Mouse (Mus musculus) olfactory bulb, adult 2 months (tissue): ENCODE data around the gene Scn10a. TPM values are rescaled to one million over a fixed set of nuclear protein-coding genes. Genes with fewer than 3 reads are reported as not detected.

Source experiments
- H3K27ac ChIP-seq: fragments of 200-500 bp; 2 replicates; pipeline ENCODE4 v1.5.1; 2012; ENCODE audit warnings: low read depth, low read length; ENCODE audit not compliant: insufficient read depth
- H3K4me1 ChIP-seq: fragments of 200-500 bp; 2 replicates; pipeline ENCODE4 v1.6.1; 2012; ENCODE audit warnings: low read length; ENCODE audit not compliant: control insufficient read depth, insufficient read depth
- H3K4me3 ChIP-seq: fragments of 200-500 bp; 2 replicates; pipeline ENCODE4 v1.5.1; 2012; ENCODE audit warnings: mild to moderate bottlenecking, low read depth, low read length, moderate library complexity; ENCODE audit not compliant: insufficient read depth
- CTCF ChIP-seq: fragments of 200-500 bp; IDR thresholded peaks from 2 replicates; pipeline ENCODE4 v1.5.1; 2012; ENCODE audit warnings: low read depth, mild to moderate bottlenecking, low read length, moderate library complexity; ENCODE audit not compliant: insufficient read depth
- POLR2A ChIP-seq: fragments of 200-500 bp; IDR thresholded peaks from 2 replicates; pipeline ENCODE4 v1.6.1; 2012; ENCODE audit warnings: mild to moderate bottlenecking, low read depth, low read length, moderate library complexity; ENCODE audit not compliant: insufficient read depth
- WGBS: fragments of 180-500 bp; shearing (Covaris S2); methylation state at CpG from one replicate; pipeline ENCODE4 v1.1.7; 2018; 5-methylcytosine and 5-hydroxymethylcytosine counted together
- polyA plus RNA-seq: library from polyadenylated mRNA; stranded (reverse); fragments of >200 nt; gene quantifications from 2 replicates; pipeline ENCODE4 v1.2.4, GENCODE M21; 2012; ENCODE audit warnings: low replicate concordance; ENCODE audit not compliant: missing spikeins, insufficient read depth, insufficient read length

Scn10a gene
- polyA plus RNA-seq, 1 experiment, result not detected

- WGBS, result 83% methylated on average over 13 of the region's 13 CpGs
- TF ChIP-seq POLR2A (no peak), CTCF (no peak)
- Histone ChIP-seq H3K4me1 (peaks cover 15% of the 10 kb centered on the region), H3K27ac (no peak overlapping the region), H3K4me3 (no peak overlapping the region)
Measured at GRCm38 (mm10) chr9:119631393-119631898, 87.7 kb downstream of the Scn10a start.

GRCm38 (mm10) chr9:119628690-119629268, 90.3 kb downstream of the Scn10a start:
- Histone ChIP-seq H3K27ac (no peak overlapping the region), H3K4me3 (no peak overlapping the region), H3K4me1 (peaks cover 15% of the 10 kb centered on the region)
- 68% methylated on average over 8 of the region's 8 CpGs for WGBS
- TF ChIP-seq CTCF, result no peak
- no peak for TF ChIP-seq POLR2A

GRCm38 (mm10) chr9:119627227-119627626, 91.9 kb downstream of the Scn10a start:
- Histone ChIP-seq H3K27ac (no peak overlapping the region), H3K4me1 (peaks cover 5% of the 10 kb centered on the region), H3K4me3 (no peak overlapping the region)
- TF ChIP-seq POLR2A, result no peak
- no peak for TF ChIP-seq CTCF
- 45% methylated on average over 6 of the region's 6 CpGs for WGBS

- 66% methylated on average over 4 of the region's 4 CpGs for WGBS
- no peaks in the 10 kb centered on the region for H3K4me1 ChIP-seq
Measured at GRCm38 (mm10) chr9:119624151-119624550, 95.0 kb downstream of the Scn10a start.

GRCm38 (mm10) chr9:119614798-119615197, 104.3 kb downstream of the Scn10a start:
- Histone ChIP-seq H3K27ac (no peak overlapping the region), H3K4me3 (no peak overlapping the region), H3K4me1 (peaks cover 11% of the 10 kb centered on the region)
- 31% methylated on average over 6 of the region's 6 CpGs for WGBS
- no peak for TF ChIP-seq POLR2A
- TF ChIP-seq CTCF, result no peak

More at GRCm38 (mm10) chr9:119624151-119624550, 95.0 kb downstream of the Scn10a start:
- H3K27ac ChIP-seq, result no peak overlapping the region
- TF ChIP-seq POLR2A (no peak), CTCF (no peak)
- no peak overlapping the region for H3K4me3 ChIP-seq

- TF ChIP-seq POLR2A (no peak), CTCF (no peak)
- Histone ChIP-seq H3K4me3 (no peak overlapping the region), H3K4me1 (peaks cover 17% of the 10 kb centered on the region), H3K27ac (no peak overlapping the region)
- WGBS, result 47% methylated on average over 7 of the region's 7 CpGs
Measured at GRCm38 (mm10) chr9:119610563-119611166, 108.5 kb downstream of the Scn10a start.

- TF ChIP-seq POLR2A (no peak), CTCF (no peak)
- 96% methylated on average over 5 of the region's 5 CpGs for WGBS
- Histone ChIP-seq H3K4me3 (no peak overlapping the region), H3K4me1 (0 out of 2 replicates have a peak, but pooled peaks cover 11% of the 10 kb centered on the region), H3K27ac (no peak overlapping the region)
Measured at GRCm38 (mm10) chr9:119606906-119607305, 112.2 kb downstream of the Scn10a start.

GRCm38 (mm10) chr9:119604607-119605006, 114.5 kb downstream of the Scn10a start:
- Histone ChIP-seq H3K4me1 (0 out of 2 replicates have a peak, but pooled peaks cover 5% of the 10 kb centered on the region), H3K4me3 (no peak overlapping the region), H3K27ac (no peak overlapping the region)
- 64% methylated on average over 8 of the region's 8 CpGs for WGBS
- no peak for TF ChIP-seq POLR2A
- no peak for TF ChIP-seq CTCF

- no peak overlapping the region for H3K4me3 ChIP-seq
- peaks cover 5% of the 10 kb centered on the region for H3K4me1 ChIP-seq
- TF ChIP-seq POLR2A, result no peak
- no peak for TF ChIP-seq CTCF
- WGBS, result 86% methylated on average over 10 of the region's 10 CpGs
- H3K27ac ChIP-seq, result no peak overlapping the region
Measured at GRCm38 (mm10) chr9:119598501-119598900, 120.6 kb downstream of the Scn10a start.

GRCm38 (mm10) chr9:119597332-119597731, 121.8 kb downstream of the Scn10a start:
- 73% methylated on average over 8 of the region's 8 CpGs for WGBS
- peaks cover 3% of the 10 kb centered on the region for H3K4me1 ChIP-seq
- H3K4me3 ChIP-seq, result no peak overlapping the region
- H3K27ac ChIP-seq, result no peak overlapping the region
- TF ChIP-seq CTCF (no peak), POLR2A (no peak)
